Mouse (Mus musculus) hindbrain, embryonic 12.5 days (tissue): ENCODE measurements around the gene Tspan33. TPM values are rescaled to one million over a fixed set of nuclear protein-coding genes. Genes with fewer than 3 reads are reported as not detected.
"Not testable (repeated sequence)": the region's sequence is repeated elsewhere in the genome, so short reads cannot be mapped to it uniquely, and the experiment has no call there.

Experiments used
- ATAC-seq: fragments of 200-750 bp; cut with Nextera tagmentation; 2 replicates; pipeline ENCODE4 v1.8.0; 2017; ENCODE audit warnings: moderate TSS enrichment; ENCODE audit not compliant: low FRiP score
- H3K27ac ChIP-seq: fragments of 300-500 bp; sonication (generic); 2 replicates; pipeline ENCODE4 v1.5.1; 2016; ENCODE audit warnings: mild to moderate bottlenecking
- H3K27me3 ChIP-seq: fragments of 300-500 bp; sonication (generic); 2 replicates; pipeline ENCODE4 v1.6.1; 2016; ENCODE audit warnings: mild to moderate bottlenecking
- H3K36me3 ChIP-seq: fragments of 300-500 bp; sonication (generic); 2 replicates; pipeline ENCODE4 v1.6.1; 2016; ENCODE audit warnings: mild to moderate bottlenecking
- H3K4me1 ChIP-seq: fragments of 300-500 bp; sonication (generic); 2 replicates; pipeline ENCODE4 v1.6.1; 2016
- H3K4me2 ChIP-seq: fragments of 300-500 bp; sonication (generic); replicated peaks from 2 replicates; pipeline ENCODE4 v1.6.1; 2016; ENCODE audit warnings: mild to moderate bottlenecking
- H3K4me3 ChIP-seq: fragments of 300-500 bp; sonication (generic); 2 replicates; pipeline ENCODE4 v1.5.1; 2016; ENCODE audit warnings: mild to moderate bottlenecking
- H3K9ac ChIP-seq: fragments of 300-500 bp; sonication (generic); 2 replicates; pipeline ENCODE4 v1.6.1; 2016; ENCODE audit warnings: mild to moderate bottlenecking, moderate library complexity
- H3K9me3 ChIP-seq: fragments of 300-500 bp; sonication (generic); replicated peaks from 2 replicates; pipeline ENCODE4 v1.6.1; 2016; ENCODE audit warnings: mild to moderate bottlenecking
- WGBS: fragments of 180-500 bp; shearing (Covaris S2); methylation state at CpG from one replicate; pipeline ENCODE4 v1.1.7; 2016; 5-methylcytosine and 5-hydroxymethylcytosine counted together
- polyA plus RNA-seq: library from polyadenylated mRNA; unstranded; fragments of >200 nt; fragmentation: Nextera tagmentation; extraction: Ambion mirVana; gene quantifications from 2 replicates; pipeline ENCODE4 v1.2.1, GENCODE M21; 2016

Tspan33 gene
- polyA plus RNA-seq, 1 experiment from 2014 or later, result 9.2 TPM

DNA sequence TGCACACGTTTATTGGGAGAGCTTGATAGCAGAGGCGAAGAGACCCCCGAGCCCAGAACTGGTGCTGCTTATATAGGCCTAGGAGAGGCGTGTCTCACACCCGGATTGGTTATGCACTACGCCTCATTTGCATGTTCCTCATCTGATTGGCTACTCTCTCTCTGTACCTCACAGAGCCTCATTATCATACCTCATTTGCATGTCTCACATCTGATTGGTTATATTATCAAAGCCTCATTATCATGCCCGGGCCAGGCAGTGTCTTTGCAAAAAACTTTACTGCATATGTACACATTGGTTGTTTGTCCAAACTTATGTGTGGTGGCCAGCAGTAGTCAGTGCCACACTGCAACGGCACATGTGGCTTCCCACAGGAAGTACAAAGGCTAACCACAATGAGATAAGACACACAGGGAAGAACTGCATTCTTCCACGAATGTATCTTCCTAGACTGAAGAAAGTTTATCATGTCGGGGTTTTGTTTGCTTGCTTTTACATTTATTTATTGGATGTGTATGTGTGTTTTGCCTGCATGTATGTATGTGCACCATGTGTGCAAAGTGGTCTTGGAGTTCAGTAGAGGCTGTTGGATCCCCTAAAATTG, 14.0 kb upstream of the Tspan33 start:
- H3K4me2 ChIP-seq, H3K4me1 ChIP-seq, H3K4me3 ChIP-seq, H3K27me3 ChIP-seq, ATAC-seq, H3K27ac ChIP-seq, H3K9me3 ChIP-seq, H3K36me3 ChIP-seq, H3K9ac ChIP-seq: not testable (repeated sequence)
- WGBS, result 90% methylated on average over 10 of the region's 10 CpGs

DNA sequence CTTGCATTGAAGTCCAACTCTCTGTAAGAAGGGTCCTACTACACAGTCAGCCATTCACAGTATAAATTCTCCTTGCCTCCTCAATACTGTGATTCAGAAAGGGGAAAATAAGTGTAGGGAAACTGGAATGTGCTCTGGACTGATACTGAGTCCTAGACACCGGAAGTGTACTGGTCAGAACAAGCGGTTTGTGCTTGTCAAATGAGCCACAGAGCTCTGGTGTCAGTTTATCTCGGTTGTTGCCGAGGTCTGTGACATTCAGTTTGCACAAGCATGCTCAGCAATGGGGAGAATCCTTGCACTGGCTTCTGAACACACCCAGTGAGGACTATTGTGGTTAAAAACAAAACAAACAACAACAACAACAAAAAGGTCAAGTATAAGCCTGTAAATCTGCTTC, 12.2 kb upstream of the Tspan33 start:
- WGBS, result 81% methylated on average over 4 of the region's 4 CpGs
- Histone ChIP-seq H3K9me3 (no peaks in the 10 kb centered on the region), H3K27ac (no peak overlapping the region), H3K9ac (no peak overlapping the region), H3K4me1 (no peaks in the 10 kb centered on the region), H3K4me2 (no peak overlapping the region), H3K36me3 (no peaks in the 10 kb centered on the region), H3K4me3 (no peak overlapping the region), H3K27me3 (no peaks in the 10 kb centered on the region)
- no peak for ATAC-seq

DNA sequence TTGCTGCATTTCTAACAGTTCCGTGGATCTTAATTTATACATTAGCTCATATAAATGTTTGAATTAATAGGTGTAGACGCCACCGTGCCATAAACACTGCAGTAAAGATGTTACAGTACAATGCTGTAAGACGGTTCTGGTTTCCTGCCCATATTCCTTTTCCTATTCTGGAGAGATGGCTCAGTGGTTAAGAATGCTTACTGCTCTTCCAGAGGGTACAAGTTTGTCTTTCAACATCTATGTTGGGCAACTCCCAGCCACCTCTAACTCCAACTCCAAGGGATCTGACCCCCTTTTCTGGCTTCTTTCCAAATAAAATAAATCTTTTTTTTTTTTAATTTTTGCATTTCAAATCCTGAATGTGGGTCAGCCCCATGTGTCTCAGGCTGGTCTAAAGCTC, 9.3 kb upstream of the Tspan33 start:
- no peaks in the 10 kb centered on the region for H3K4me1 ChIP-seq
- no peak for ATAC-seq
- no peak overlapping the region for H3K9ac ChIP-seq
- WGBS, result 95% methylated on average over 4 of the region's 4 CpGs
- no peak overlapping the region for H3K4me2 ChIP-seq
- H3K27ac ChIP-seq, result no peak overlapping the region
- H3K27me3 ChIP-seq, result no peaks in the 10 kb centered on the region
- H3K9me3 ChIP-seq, result no peaks in the 10 kb centered on the region
- H3K36me3 ChIP-seq, result no peaks in the 10 kb centered on the region
- H3K4me3 ChIP-seq, result no peak overlapping the region

DNA sequence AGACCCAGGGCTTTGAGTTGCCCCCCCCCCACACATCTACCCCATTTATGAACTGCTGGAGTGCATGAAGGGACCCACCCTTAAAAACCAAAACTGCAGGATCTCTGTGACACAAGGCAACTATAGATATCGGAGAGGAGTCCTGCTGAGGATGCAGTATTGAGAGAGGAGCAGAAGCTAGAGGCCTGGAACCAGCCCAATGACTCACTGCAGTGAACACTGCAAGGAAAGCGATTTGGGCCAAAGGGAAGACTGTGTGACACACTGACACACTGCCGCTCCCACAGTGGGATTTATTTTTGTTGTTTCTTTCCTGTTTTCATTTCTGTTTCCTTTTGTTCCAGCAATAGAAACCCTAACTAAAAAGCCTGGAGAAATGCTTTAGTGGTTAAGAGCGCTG, 8.1 kb upstream of the Tspan33 start:
- ATAC-seq, result no peak
- Histone ChIP-seq H3K4me1 (no peaks in the 10 kb centered on the region), H3K4me3 (no peak overlapping the region), H3K27ac (no peak overlapping the region), H3K4me2 (no peak overlapping the region), H3K9me3 (no peaks in the 10 kb centered on the region), H3K27me3 (no peaks in the 10 kb centered on the region), H3K36me3 (no peaks in the 10 kb centered on the region), H3K9ac (no peak overlapping the region)
- WGBS, result 74% methylated on average over 4 of the region's 4 CpGs

GRCm38 (mm10) chr6:29689458-29689857, 4.6 kb upstream of the Tspan33 start:
- 76% methylated on average over 8 of the region's 8 CpGs for WGBS

GRCm38 (mm10) chr6:29694375-29695289, 610 bp downstream of the Tspan33 start:
- no peaks in the 10 kb centered on the region for H3K36me3 ChIP-seq
- peak; percentile 62; the same call in 1 of the 2 replicates for ATAC-seq
- H3K4me1 ChIP-seq, result peaks cover 5% of the 10 kb centered on the region; the same call in 1 of the 2 replicates
- peak overlapping the region; percentile 84 for H3K4me2 ChIP-seq
- peak overlapping the region; percentile 77 for H3K9ac ChIP-seq
- 2% methylated on average over 34 of the region's 35 CpGs for WGBS
- peaks cover 42% of the 10 kb centered on the region for H3K27me3 ChIP-seq
- H3K27ac ChIP-seq, result no peak overlapping the region
- H3K4me3 ChIP-seq, result peak overlapping the region; percentile 77
- H3K9me3 ChIP-seq, result no peaks in the 10 kb centered on the region

More at GRCm38 (mm10) chr6:29689458-29689857, 4.6 kb upstream of the Tspan33 start:
- Histone ChIP-seq H3K9me3 (no peaks in the 10 kb centered on the region), H3K4me3 (no peak overlapping the region), H3K4me2 (no peak overlapping the region), H3K9ac (no peak overlapping the region), H3K27ac (no peak overlapping the region), H3K36me3 (no peaks in the 10 kb centered on the region), H3K27me3 (peaks cover 26% of the 10 kb centered on the region), H3K4me1 (peaks cover under 1% of the 10 kb centered on the region; the same call in 1 of the 2 replicates)
- no peak for ATAC-seq

- whole genome bisulfite sequencing, result 53% methylated on average over 3 of the region's 3 CpGs
- ATAC-seq, result no peak
- Histone ChIP-seq H3K36me3 (no peaks in the 10 kb centered on the region), H3K9me3 (no peaks in the 10 kb centered on the region), H3K9ac (no peak overlapping the region), H3K4me2 (no peak overlapping the region; the same call in 1 of the 2 replicates), H3K4me3 (no peak overlapping the region), H3K27me3 (peaks cover 42% of the 10 kb centered on the region), H3K4me1 (peaks cover 5% of the 10 kb centered on the region; the same call in 1 of the 2 replicates), H3K27ac (no peak overlapping the region)
Observed at GRCm38 (mm10) chr6:29695290-29695674, 1.3 kb downstream of the Tspan33 start.

GRCm38 (mm10) chr6:29695975-29696374, 2.0 kb downstream of the Tspan33 start:
- Histone ChIP-seq H3K27me3 (peaks cover 42% of the 10 kb centered on the region), H3K4me1 (peaks cover 5% of the 10 kb centered on the region; the same call in 1 of the 2 replicates), H3K27ac (no peak overlapping the region), H3K4me2 (no peak overlapping the region), H3K36me3 (no peaks in the 10 kb centered on the region), H3K9ac (no peak overlapping the region), H3K4me3 (no peak overlapping the region), H3K9me3 (no peaks in the 10 kb centered on the region)
- ATAC-seq, result no peak
- WGBS, result 73% methylated on average over 7 of the region's 7 CpGs

DNA sequence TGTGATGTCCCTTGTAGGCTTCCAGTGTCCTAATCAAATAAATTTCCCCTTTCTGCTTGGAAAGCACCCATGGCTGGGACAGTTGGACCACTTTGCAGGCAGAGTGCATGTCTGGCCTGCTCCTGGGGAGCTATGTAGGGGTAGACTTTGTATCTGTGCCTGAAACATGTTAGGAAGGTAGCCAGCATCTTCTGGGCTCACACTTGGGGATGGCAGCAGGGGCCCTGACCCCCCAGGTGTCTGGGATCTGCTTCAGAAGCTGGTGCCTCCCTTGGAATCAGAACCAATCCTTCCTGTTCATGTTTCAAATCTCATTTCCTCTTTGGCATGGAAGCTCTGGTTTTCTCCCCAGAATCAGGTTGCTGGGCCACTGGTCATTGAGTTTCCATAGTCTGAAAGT, 3.1 kb downstream of the Tspan33 start:
- Histone ChIP-seq H3K27ac (no peak overlapping the region), H3K36me3 (no peaks in the 10 kb centered on the region), H3K27me3 (peaks cover 32% of the 10 kb centered on the region), H3K9ac (no peak overlapping the region), H3K4me3 (no peak overlapping the region), H3K4me2 (no peak overlapping the region), H3K9me3 (no peaks in the 10 kb centered on the region), H3K4me1 (peaks cover 7% of the 10 kb centered on the region; the same call in 1 of the 2 replicates)
- ATAC-seq, result no peak

GRCm38 (mm10) chr6:29697548-29697947, 3.5 kb downstream of the Tspan33 start:
- no peaks in the 10 kb centered on the region for H3K9me3 ChIP-seq

GRCm38 (mm10) chr6:29699085-29699745, 5.2 kb downstream of the Tspan33 start:
- Histone ChIP-seq H3K4me2 (no peak overlapping the region), H3K9ac (no peak overlapping the region), H3K27me3 (peaks cover 16% of the 10 kb centered on the region), H3K36me3 (no peaks in the 10 kb centered on the region), H3K9me3 (no peaks in the 10 kb centered on the region), H3K27ac (no peak overlapping the region), H3K4me3 (no peak overlapping the region), H3K4me1 (peaks cover 7% of the 10 kb centered on the region; the same call in 1 of the 2 replicates)
- ATAC-seq, result no peak
- 93% methylated on average over 7 of the region's 7 CpGs for WGBS

More at GRCm38 (mm10) chr6:29697548-29697947, 3.5 kb downstream of the Tspan33 start:
- ATAC-seq, result no peak
- no peaks in the 10 kb centered on the region for H3K36me3 ChIP-seq
- H3K4me1 ChIP-seq, result peaks cover 7% of the 10 kb centered on the region; the same call in 1 of the 2 replicates
- H3K9ac ChIP-seq, result no peak overlapping the region
- WGBS, result 56% methylated on average over 3 of the region's 3 CpGs
- peaks cover 28% of the 10 kb centered on the region for H3K27me3 ChIP-seq
- no peak overlapping the region for H3K27ac ChIP-seq
- no peak overlapping the region for H3K4me3 ChIP-seq
- no peak overlapping the region for H3K4me2 ChIP-seq

DNA sequence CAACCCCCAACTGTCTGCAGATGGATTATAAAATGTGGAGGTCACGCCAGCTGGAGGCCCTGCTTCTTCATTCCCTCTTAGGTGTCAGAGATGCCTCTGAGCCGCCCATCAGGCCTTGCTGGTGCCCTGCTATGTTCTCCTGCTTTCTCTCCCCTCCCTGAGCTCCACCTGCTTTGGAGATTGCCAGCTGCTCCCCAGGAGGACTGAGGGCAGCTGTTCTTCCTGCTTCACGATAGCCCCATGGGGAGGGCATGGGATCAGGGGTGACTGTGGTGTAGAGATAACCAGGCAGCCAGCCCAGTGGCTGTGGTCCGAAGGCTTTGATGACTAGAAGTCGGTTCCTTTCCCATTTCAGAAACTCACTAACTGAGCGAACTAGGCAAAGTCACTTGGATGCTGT, 7.0 kb downstream of the Tspan33 start:
- Histone ChIP-seq H3K36me3 (no peaks in the 10 kb centered on the region), H3K9ac (no peak overlapping the region), H3K4me1 (0 out of 2 replicates have a peak, but pooled peaks cover 2% of the 10 kb centered on the region), H3K27ac (no peak overlapping the region), H3K27me3 (peaks cover 7% of the 10 kb centered on the region), H3K4me2 (no peak overlapping the region), H3K4me3 (no peak overlapping the region), H3K9me3 (no peaks in the 10 kb centered on the region)
- 72% methylated on average over 6 of the region's 6 CpGs for WGBS
- no peak for ATAC-seq
